Mouse (Mus musculus) testis, adult 2 months (tissue): Measurements from ENCODE around the gene Ifna16.

ENCODE experiments used
- CTCF ChIP-seq: fragments of 200-500 bp; IDR thresholded peaks from 2 replicates; pipeline ENCODE4 v1.5.1; 2012; ENCODE audit warnings: low read depth, mild to moderate bottlenecking, inconsistent platforms, low read length, moderate library complexity; ENCODE audit not compliant: control insufficient read depth, insufficient read depth, insufficient replicate concordance
- POLR2A ChIP-seq: fragments of 200-500 bp; IDR thresholded peaks from 2 replicates; pipeline ENCODE4 v1.6.1; 2012; ENCODE audit warnings: low read depth, mild to moderate bottlenecking, inconsistent platforms, low read length, moderate library complexity; ENCODE audit not compliant: control insufficient read depth

DNA sequence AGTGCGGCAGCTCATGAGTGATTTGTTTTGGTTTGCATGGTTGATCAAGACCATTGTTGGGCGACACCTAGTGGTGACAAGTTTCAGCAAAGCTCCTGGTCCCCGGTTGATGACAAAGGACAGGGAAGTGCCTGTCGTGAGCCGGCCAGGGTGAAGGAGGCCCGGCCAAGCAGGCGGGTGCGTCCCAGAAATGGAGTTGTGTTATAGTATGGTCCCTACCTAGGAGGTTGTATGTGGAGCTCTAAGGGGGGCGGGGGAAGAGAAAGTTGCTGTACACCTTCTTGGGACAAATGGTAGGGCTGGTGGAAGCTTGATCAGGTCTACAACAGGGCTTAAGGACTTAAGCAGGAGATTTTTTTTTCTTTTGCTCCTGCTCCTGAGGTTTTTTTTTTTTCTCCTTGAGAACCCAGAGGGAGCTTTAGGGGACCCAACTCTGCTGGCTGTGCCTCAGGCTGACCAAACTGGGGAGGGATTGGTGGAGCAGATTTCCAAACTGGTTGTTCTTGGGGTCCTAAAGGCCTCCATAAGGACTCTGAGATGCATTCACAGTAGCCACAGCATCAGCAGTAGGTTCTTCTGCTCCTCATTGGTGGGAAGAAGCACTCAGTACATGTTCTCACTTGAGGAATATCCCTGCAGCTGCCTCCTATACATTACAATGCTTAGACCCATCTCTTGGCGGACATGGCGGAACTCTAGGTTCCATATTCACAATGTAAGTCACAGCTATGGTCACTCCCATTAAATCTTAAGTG is 35.5 kb downstream of the Ifna16 start:
- TF ChIP-seq CTCF (peak; percentile 50; the same call in 1 of the 2 replicates), POLR2A (no peak)
